Mouse (Mus musculus): ENCODE data around the gene Dennd4c.

DNA sequence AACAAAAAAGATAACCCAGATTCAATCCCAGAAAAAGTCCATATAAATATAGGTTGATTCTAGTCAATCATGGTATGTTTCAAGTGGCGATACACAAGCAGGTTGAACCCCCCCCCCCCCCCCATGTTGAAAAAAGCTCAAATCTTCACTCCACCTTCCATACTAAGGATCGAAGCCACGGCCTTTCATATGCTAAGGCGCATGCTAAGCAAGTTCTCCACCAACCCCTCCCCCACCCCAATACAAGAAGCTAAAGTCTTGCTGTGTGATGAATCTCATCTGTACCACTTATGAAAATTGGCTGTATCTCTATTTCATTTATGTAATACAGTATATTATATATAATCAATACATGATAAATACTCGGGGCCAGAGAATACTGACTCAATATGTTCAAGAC is 22.2 kb upstream of the Dennd4c start:
- TF ChIP-seq FLI1 (IDR thresholded peaks at IDR 0.05; ENCODE audit: low read length) (no peak), GATA1 (IDR thresholded peaks at IDR 0.05; ENCODE audit: borderline replicate concordance, low read length) (no peak)

All from megakaryocyte, embryonic 14.5 days (primary cell).